Mouse (Mus musculus) MEL (cell line): ENCODE measurements around the gene Marveld3. TPM values are rescaled to one million over a fixed set of nuclear protein-coding genes. Genes with fewer than 3 reads are reported as not detected.

ENCODE experiments used
- DNase-seq: peaks from one replicate; pipeline ENCODE4 v3.0.0; 2011; ENCODE audit warnings: low read depth, low spot score
- H3K27ac ChIP-seq: 2 replicates; pipeline ENCODE4 v1.5.1; 2012; ENCODE audit warnings: low read depth, mild to moderate bottlenecking, control low read depth, low read length, moderate library complexity; ENCODE audit not compliant: control insufficient read depth
- H3K27me3 ChIP-seq, 2 experiments: fragments of 150-350 bp in 1 of 2; sonication (generic) in 1 of 2; 2 replicates each; pipeline ENCODE4 v1.6.1; 2012; ENCODE audit warnings: low read length in 2 of 2, mild to moderate bottlenecking in 2 of 2, improper control_type of control experiment in 1 of 2, moderate library complexity in 1 of 2; ENCODE audit not compliant: insufficient read depth in 2 of 2, control insufficient read depth in 1 of 2
- H3K36me3 ChIP-seq, 2 experiments: 2 replicates each; pipeline ENCODE4 v1.6.1; 2012 to 2014; ENCODE audit warnings: low read length in 2 of 2, improper control_type of control experiment in 1 of 2, inconsistent platforms in 1 of 2, mild to moderate bottlenecking in 1 of 2; ENCODE audit not compliant: insufficient read depth in 2 of 2, control insufficient read depth in 1 of 2
- H3K4me1 ChIP-seq, 2 experiments: fragments of 150-350 bp in 1 of 2; sonication (generic) in 1 of 2; 2 replicates each; pipeline ENCODE4 v1.6.1; 2012; ENCODE audit warnings: low read length in 2 of 2, improper control_type of control experiment in 1 of 2, mild to moderate bottlenecking in 1 of 2; ENCODE audit not compliant: insufficient read depth in 2 of 2, control insufficient read depth in 1 of 2
- H3K4me3 ChIP-seq, 2 experiments: fragments of 150-350 bp in 1 of 2; sonication (generic) in 1 of 2; 2 replicates each; pipeline ENCODE4 v1.5.1; 2012; ENCODE audit warnings: low read depth in 2 of 2, low read length in 2 of 2, mild to moderate bottlenecking in 2 of 2, moderate library complexity in 2 of 2, control low read depth in 1 of 2, improper control_type of control experiment in 1 of 2; ENCODE audit not compliant: control insufficient read depth in 1 of 2, insufficient read depth in 1 of 2
- H3K79me2 ChIP-seq: 2 replicates; pipeline ENCODE4 v1.6.1; 2012; ENCODE audit warnings: mild to moderate bottlenecking, low read length, moderate library complexity; ENCODE audit not compliant: control insufficient read depth, poor library complexity, insufficient read depth
- H3K9ac ChIP-seq: 2 replicates; pipeline ENCODE4 v1.6.1; 2012; ENCODE audit warnings: low read depth, mild to moderate bottlenecking, control low read depth, low read length, moderate library complexity; ENCODE audit not compliant: control insufficient read depth, poor library complexity, severe bottlenecking
- H3K9me3 ChIP-seq: fragments of 150-350 bp; sonication (generic); replicated peaks from 2 replicates; pipeline ENCODE4 v1.6.1; 2012; ENCODE audit warnings: mild to moderate bottlenecking, low read length, improper control_type of control experiment, moderate library complexity; ENCODE audit not compliant: insufficient read depth
- CHD2 ChIP-seq: IDR thresholded peaks from 2 replicates; pipeline ENCODE4 v1.6.1; 2011; ENCODE audit warnings: low read length, improper control_type of control experiment
- CTCF ChIP-seq, 3 experiments: IDR thresholded peaks in 2 of 3; conservative IDR thresholded peaks in 1 of 3; 2 replicates each; pipeline ENCODE4 v1.5.1; 2011 to 2012; ENCODE audit warnings: low read length in 3 of 3, low read depth in 2 of 3, mild to moderate bottlenecking in 2 of 3, improper control_type of control experiment in 1 of 3, inconsistent platforms in 1 of 3, mixed read lengths in 1 of 3, moderate library complexity in 1 of 3; ENCODE audit not compliant: control insufficient read depth in 1 of 3, insufficient read depth in 1 of 3, poor library complexity in 1 of 3, severe bottlenecking in 1 of 3
- GATA1 ChIP-seq: IDR thresholded peaks from 2 replicates; pipeline ENCODE4 v1.6.1; 2011; ENCODE audit warnings: low read depth, low read length, improper control_type of control experiment
- HCFC1 ChIP-seq: IDR thresholded peaks from 2 replicates; pipeline ENCODE4 v1.6.1; 2012; ENCODE audit warnings: low read depth, mild to moderate bottlenecking, inconsistent platforms, low read length, improper control_type of control experiment, moderate library complexity
- NELFE ChIP-seq: IDR thresholded peaks from 2 replicates; pipeline ENCODE4 v1.6.1; 2011; ENCODE audit warnings: low read depth, low read length, improper control_type of control experiment
- RAD21 ChIP-seq: IDR thresholded peaks from 2 replicates; pipeline ENCODE4 v1.6.1; 2011; ENCODE audit warnings: mild to moderate bottlenecking, low read depth, low read length, improper control_type of control experiment
- RCOR1 ChIP-seq: IDR thresholded peaks from 2 replicates; pipeline ENCODE4 v1.6.1; 2012; ENCODE audit warnings: low read depth, mild to moderate bottlenecking, inconsistent platforms, low read length, improper control_type of control experiment
- SMC3 ChIP-seq: IDR thresholded peaks from 2 replicates; pipeline ENCODE4 v1.6.1; 2011; ENCODE audit warnings: low read depth, low read length, improper control_type of control experiment
- TBP ChIP-seq: IDR thresholded peaks from 2 replicates; pipeline ENCODE4 v1.8.0; 2011; ENCODE audit warnings: low read depth, low read length, improper control_type of control experiment
- TCF12 ChIP-seq: IDR thresholded peaks from 2 replicates; pipeline ENCODE4 v1.6.1; 2014; ENCODE audit warnings: low read depth, mild to moderate bottlenecking, inconsistent platforms, low read length, improper control_type of control experiment, moderate library complexity
- ZC3H11A ChIP-seq: IDR thresholded peaks from 2 replicates; pipeline ENCODE4 v1.6.1; 2012; ENCODE audit warnings: low read depth, mild to moderate bottlenecking, inconsistent platforms, low read length, improper control_type of control experiment
- ZMIZ1 ChIP-seq: IDR thresholded peaks from 2 replicates; pipeline ENCODE4 v1.6.1; 2012; ENCODE audit warnings: low read depth, mild to moderate bottlenecking, inconsistent platforms, low read length, improper control_type of control experiment, moderate library complexity
- polyA plus RNA-seq, 2 experiments: library from polyadenylated mRNA; stranded (reverse) in 1 of 2; unstranded in 1 of 2; fragments of >175 nt in 1 of 2; fragments of >200 nt in 1 of 2; gene quantifications; 2 replicates each; pipeline versions ENCODE4 v1.2.1 to v1.2.4; 2012; ENCODE audit warnings: low replicate concordance in 2 of 2, low read depth in 1 of 2; ENCODE audit not compliant: insufficient read length in 2 of 2, insufficient read depth in 1 of 2, missing spikeins in 1 of 2
- total RNA-seq: library from RNA; depleted of rRNA; stranded (reverse); fragments of 300-350 nt; gene quantifications from 2 replicates; pipeline ENCODE4 v1.2.3, GENCODE M21; 2012

The Marveld3 gene
- total and polyA plus RNA-seq, 3 experiments = not detected

GRCm38 (mm10) chr8:109979339-109979738, 17.3 kb upstream of the Marveld3 start:
- Histone ChIP-seq H3K36me3 (no peaks in the 10 kb centered on the region), H3K9me3 (no peaks in the 10 kb centered on the region), H3K27ac (no peak overlapping the region), H3K79me2 (no peaks in the 10 kb centered on the region), H3K4me3 (no peak overlapping the region), H3K9ac (no peak overlapping the region), H3K27me3 (peaks cover 0 to 3% of the 10 kb centered on the region in 2 experiments; a peak in 2 of 4 replicates)
- DNase-seq = no peak
- TF ChIP-seq CTCF (IDR thresholded peaks at IDR 0.05 in 2 of 3, conservative IDR thresholded peaks at IDR 0.05 in 1 of 3; ENCODE audit: control insufficient read depth in 1 of 3, insufficient read depth in 1 of 3, low read depth in 2 of 3, low read length in 3 of 3, poor library complexity in 1 of 3, severe bottlenecking in 1 of 3) = no peak
- TF ChIP-seq TBP = no peak
- no peak for TF ChIP-seq TCF12
- TF ChIP-seq SMC3 = no peak
- TF ChIP-seq, all 39 proteins: peak for 0
- no peaks in the 10 kb centered on the region for H3K4me1 ChIP-seq

GRCm38 (mm10) chr8:109972901-109973300, 10.9 kb upstream of the Marveld3 start:
- Histone ChIP-seq H3K4me1 (no peaks in the 10 kb centered on the region), H3K36me3 (no peaks in the 10 kb centered on the region), H3K9me3 (no peaks in the 10 kb centered on the region), H3K27me3 (no peaks in the 10 kb centered on the region), H3K4me3 (no peak overlapping the region), H3K9ac (no peak overlapping the region), H3K27ac (no peak overlapping the region), H3K79me2 (no peaks in the 10 kb centered on the region)
- no peak for DNase-seq
- TF ChIP-seq SMC3 (no peak), NELFE (no peak), HCFC1 (no peak), CHD2 (no peak)

GRCm38 (mm10) chr8:109970323-109970722, 8.3 kb upstream of the Marveld3 start:
- Histone ChIP-seq H3K4me3 (no peak overlapping the region), H3K27me3 (no peaks in the 10 kb centered on the region), H3K9ac (no peak overlapping the region), H3K4me1 (no peaks in the 10 kb centered on the region), H3K27ac (no peak overlapping the region), H3K9me3 (no peaks in the 10 kb centered on the region), H3K79me2 (no peaks in the 10 kb centered on the region), H3K36me3 (no peaks in the 10 kb centered on the region)
- peak; percentile 74 for DNase-seq
- TF ChIP-seq ZMIZ1 (no peak), RAD21 (peak; percentile 80), RCOR1 (0 out of 2 replicates have a peak, but pooled peaks have one; percentile 34), GATA1 (peak; percentile 36; the same call in 1 of the 2 replicates), CTCF (IDR thresholded peaks at IDR 0.05 in 2 of 3, conservative IDR thresholded peaks at IDR 0.05 in 1 of 3; ENCODE audit: control insufficient read depth in 1 of 3, insufficient read depth in 1 of 3, low read depth in 2 of 3, low read length in 3 of 3, poor library complexity in 1 of 3, severe bottlenecking in 1 of 3) (peak; percentile 39 to 95 (median 81)), SMC3 (peak; percentile 69), ZC3H11A (peak; percentile 52), TCF12 (no peak)
